Mouse (Mus musculus): Measurements from ENCODE around the gene Gm44579. TPM values are rescaled to one million over a fixed set of nuclear protein-coding genes. Genes with fewer than 3 reads are reported as not detected.
A peak's percentile ranks its signal among the peaks of the same experiment; 100 is the strongest.

Gm44579 gene
- total and polyA plus RNA-seq, 2 experiments: not detected

GRCm38 (mm10) chr15:98195442-98195841 lies 25.3 kb downstream of the Gm44579 start, which contains the start of gene Olfr288:
Olfr288 (minus strand) TSS chr15:98195542.
- H3K4me1 ChIP-seq (ENCODE audit: control insufficient read depth, insufficient read depth, low read length): no peaks in the 10 kb centered on the region
- H3K9ac ChIP-seq (ENCODE audit: low read depth, low read length): no peak within 1 kb of the TSS
- no peak for DNase-seq (ENCODE audit: extremely low read depth, low read depth, low spot score)
- H3K27me3 ChIP-seq (ENCODE audit: control insufficient read depth, insufficient read depth, low read length): no peaks in the 10 kb centered on the region
- H3K4me3 ChIP-seq (ENCODE audit: insufficient read depth, low read depth, low read length): no peak within 1 kb of the TSS
- WGBS: 59% methylated on average over 3 of the region's 3 CpGs
- no peaks in the 10 kb centered on the region for H3K79me2 ChIP-seq (ENCODE audit: control insufficient read depth, insufficient read depth, low read length)
- no peaks in the 10 kb centered on the region for H3K36me3 ChIP-seq (ENCODE audit: control insufficient read depth, insufficient read depth, low read length)
- no peak for TF ChIP-seq CTCF (IDR thresholded peaks at IDR 0.05; ENCODE audit: low read depth, low read length)
- TF ChIP-seq POLR2A (IDR thresholded peaks at IDR 0.05; ENCODE audit: extremely low read depth, insufficient read depth, low read length): no peak
- no peak within 1 kb of the TSS for H3K27ac ChIP-seq (replicated peaks; ENCODE audit: insufficient read depth, low read depth, low read length)

GRCm38 (mm10) chr15:98184456-98184855 lies 36.3 kb downstream of the Gm44579 start:
- no peak for DNase-seq (ENCODE audit: extremely low read depth, low read depth, low spot score)
- H3K27ac ChIP-seq (replicated peaks; ENCODE audit: insufficient read depth, low read depth, low read length): no peak overlapping the region
- no peak overlapping the region for H3K9ac ChIP-seq (ENCODE audit: low read depth, low read length)

GRCm38 (mm10) chr15:98181856-98182570 lies 38.8 kb downstream of the Gm44579 start:
- no peak for DNase-seq (ENCODE audit: extremely low read depth, low read depth, low spot score)
- Histone ChIP-seq H3K79me2 (ENCODE audit: control insufficient read depth, insufficient read depth, low read length) (no peaks in the 10 kb centered on the region), H3K4me1 (ENCODE audit: control insufficient read depth, insufficient read depth, low read length) (no peaks in the 10 kb centered on the region; the same call in 1 of the 2 replicates), H3K36me3 (ENCODE audit: control insufficient read depth, insufficient read depth, low read length) (no peaks in the 10 kb centered on the region), H3K9ac (ENCODE audit: low read depth, low read length) (no peak overlapping the region), H3K4me3 (ENCODE audit: insufficient read depth, low read depth, low read length) (no peak overlapping the region), H3K27me3 (ENCODE audit: control insufficient read depth, insufficient read depth, low read length) (no peaks in the 10 kb centered on the region), H3K27ac (replicated peaks; ENCODE audit: insufficient read depth, low read depth, low read length) (no peak overlapping the region)
- TF ChIP-seq CTCF (IDR thresholded peaks at IDR 0.05; ENCODE audit: low read depth, low read length) (no peak), POLR2A (IDR thresholded peaks at IDR 0.05; ENCODE audit: extremely low read depth, insufficient read depth, low read length) (no peak)
- WGBS: 73% methylated on average over 12 of the region's 12 CpGs

More at GRCm38 (mm10) chr15:98184456-98184855, 36.3 kb downstream of the Gm44579 start:
- 62% methylated on average over 4 of the region's 4 CpGs for WGBS
- H3K4me1 ChIP-seq (ENCODE audit: control insufficient read depth, insufficient read depth, low read length): no peaks in the 10 kb centered on the region; the same call in 1 of the 2 replicates
- no peak overlapping the region for H3K4me3 ChIP-seq (ENCODE audit: insufficient read depth, low read depth, low read length)
- TF ChIP-seq POLR2A (IDR thresholded peaks at IDR 0.05; ENCODE audit: extremely low read depth, insufficient read depth, low read length): no peak
- no peak for TF ChIP-seq CTCF (IDR thresholded peaks at IDR 0.05; ENCODE audit: low read depth, low read length)
- no peaks in the 10 kb centered on the region for H3K36me3 ChIP-seq (ENCODE audit: control insufficient read depth, insufficient read depth, low read length)
- no peaks in the 10 kb centered on the region for H3K79me2 ChIP-seq (ENCODE audit: control insufficient read depth, insufficient read depth, low read length)
- H3K27me3 ChIP-seq (ENCODE audit: control insufficient read depth, insufficient read depth, low read length): no peaks in the 10 kb centered on the region

- peak overlapping the region; percentile 67 for H3K4me3 ChIP-seq (ENCODE audit: insufficient read depth, low read depth, low read length)
- no peaks in the 10 kb centered on the region for H3K36me3 ChIP-seq (ENCODE audit: control insufficient read depth, insufficient read depth, low read length)
- H3K4me1 ChIP-seq (ENCODE audit: control insufficient read depth, insufficient read depth, low read length): no peaks in the 10 kb centered on the region; the same call in 1 of the 2 replicates
- no peak overlapping the region for H3K27ac ChIP-seq (replicated peaks; ENCODE audit: insufficient read depth, low read depth, low read length)
- under 1% methylated on average over 30 of the region's 30 CpGs for WGBS
- H3K79me2 ChIP-seq (ENCODE audit: control insufficient read depth, insufficient read depth, low read length): no peaks in the 10 kb centered on the region
- peak; percentile 56 for DNase-seq (ENCODE audit: extremely low read depth, low read depth, low spot score)
- no peak for TF ChIP-seq POLR2A (IDR thresholded peaks at IDR 0.05; ENCODE audit: extremely low read depth, insufficient read depth, low read length)
- TF ChIP-seq CTCF (IDR thresholded peaks at IDR 0.05; ENCODE audit: low read depth, low read length): peak; percentile 81
- 0 out of 2 replicates have a peak overlapping the region, but pooled peaks have one; percentile 5 for H3K9ac ChIP-seq (ENCODE audit: low read depth, low read length)
- no peaks in the 10 kb centered on the region for H3K27me3 ChIP-seq (ENCODE audit: control insufficient read depth, insufficient read depth, low read length)
These were observed 39.6 kb downstream of the Gm44579 start for GRCm38 (mm10) chr15:98181132-98181711.

- no peaks in the 10 kb centered on the region for H3K36me3 ChIP-seq (ENCODE audit: control insufficient read depth, insufficient read depth, low read length)
- no peak overlapping the region for H3K27ac ChIP-seq (replicated peaks; ENCODE audit: insufficient read depth, low read depth, low read length)
- no peaks in the 10 kb centered on the region for H3K79me2 ChIP-seq (ENCODE audit: control insufficient read depth, insufficient read depth, low read length)
- no peaks in the 10 kb centered on the region for H3K27me3 ChIP-seq (ENCODE audit: control insufficient read depth, insufficient read depth, low read length)
- DNase-seq (ENCODE audit: extremely low read depth, low read depth, low spot score): no peak
- peak overlapping the region; percentile 25; the same call in 1 of the 2 replicates for H3K4me3 ChIP-seq (ENCODE audit: insufficient read depth, low read depth, low read length)
- H3K9ac ChIP-seq (ENCODE audit: low read depth, low read length): no peak overlapping the region
- no peaks in the 10 kb centered on the region; the same call in 1 of the 2 replicates for H3K4me1 ChIP-seq (ENCODE audit: control insufficient read depth, insufficient read depth, low read length)
- TF ChIP-seq CTCF (IDR thresholded peaks at IDR 0.05; ENCODE audit: low read depth, low read length) (no peak), POLR2A (IDR thresholded peaks at IDR 0.05; ENCODE audit: extremely low read depth, insufficient read depth, low read length) (no peak)
- WGBS: 16% methylated on average over 26 of the region's 26 CpGs
These were observed 40.1 kb downstream of the Gm44579 start for GRCm38 (mm10) chr15:98180567-98181131.

All from liver, adult 2 months (tissue).